Comparison of ENCODE assay signal across 9 mouse cellular contexts in genomic region chrX:159829192-159829852, GRCm38 (mm10).
DNase-seq lines count a peak whose midpoint lies in the region; ATAC-seq and TF ChIP-seq lines count a peak whose summit lies in the region.
"Had no signal": no experiment of that assay in that cellular context is flagged by ENCODE, and none has a peak within 500 bp of the region (broad histone marks: within the 10 kb centered on the region; RNA-seq: fewer than 3 reads in every experiment).

No protein-coding gene starts in this region.

- 51% methylated on average over 6 of the region's 6 CpGs for WGBS in forebrain, postnatal 0 days

- no peak overlapping the region for H3K4me3 ChIP-seq in forebrain, postnatal 0 days (ENCODE audit: low read depth, low read length)
- H3K4me3 ChIP-seq: limb, embryonic 12.5 days had no signal

- ATAC-seq in forebrain, postnatal 0 days = peak; percentile 95
- ATAC-seq in megakaryocyte progenitor cell, adult 5-6 weeks (replicated peaks; ENCODE audit: poor library complexity) = peak; percentile 69

- no peaks in the 10 kb centered on the region for H3K4me1 ChIP-seq in forebrain, postnatal 0 days (ENCODE audit: insufficient read depth)

- no peaks in the 10 kb centered on the region for H3K36me3 ChIP-seq in forebrain, postnatal 0 days (ENCODE audit: insufficient read depth)
- H3K36me3 ChIP-seq: limb, embryonic 12.5 days had no signal

- H3K27me3 ChIP-seq in forebrain, postnatal 0 days (ENCODE audit: insufficient read depth, low read length) = no peaks in the 10 kb centered on the region

- H3K27ac ChIP-seq in forebrain, postnatal 0 days (ENCODE audit: low read depth, low read length) = no peak overlapping the region
- H3K27ac ChIP-seq: limb, embryonic 12.5 days had no signal

- H3K9ac ChIP-seq in forebrain, postnatal 0 days = no peak overlapping the region
- H3K9ac ChIP-seq: limb, embryonic 12.5 days had no signal

- no peak for TF ChIP-seq CTCF in forebrain, postnatal 0 days (IDR thresholded peaks at IDR 0.05; ENCODE audit: low read depth)

- peak; percentile 13 to 29 for DNase-seq in layer of hippocampus, adult 8-10 months (ENCODE audit: low spot score in 2 of 2)
- no peak for DNase-seq in layer of hippocampus, adult 9-10 months (ENCODE audit: low spot score)
- peak; percentile 66 for DNase-seq in forebrain, postnatal 0 days
- peak; percentile 17 for DNase-seq in right cerebral cortex, postnatal 25 days
- DNase-seq in lung, adult 18-20 months = no peak
- DNase-seq in adrenal gland, adult 18-20 months (ENCODE audit: low spot score in 2 of 2) = no peak
- DNase-seq in cerebellum, adult 9-11 months = no peak

- H3K4me2 ChIP-seq in forebrain, postnatal 0 days (ENCODE audit: low read depth) = no peak overlapping the region
- H3K4me2 ChIP-seq: limb, embryonic 12.5 days had no signal

- H3K9me3 ChIP-seq in forebrain, postnatal 0 days (ENCODE audit: low read length) = no peaks in the 10 kb centered on the region
- H3K9me3 ChIP-seq: limb, embryonic 12.5 days had no signal

Comparison
In these comparisons a context has a peak if more than half of its experiments do, and no peak if none do; other contexts are left out.
1. DNase-seq: peak in layer of hippocampus, adult 8-10 months (2 of 2), forebrain, postnatal 0 days (single experiment) and right cerebral cortex, postnatal 25 days (single experiment); none in layer of hippocampus, adult 9-10 months (single experiment), lung, adult 18-20 months (0 of 2), adrenal gland, adult 18-20 months (0 of 2) and cerebellum, adult 9-11 months (single experiment).